Mouse (Mus musculus) stomach, embryonic 16.5 days (tissue): ENCODE results near the gene Mrpl2. TPM values are rescaled to one million over a fixed set of nuclear protein-coding genes. Genes with fewer than 3 reads are reported as not detected.
A peak's percentile ranks its signal among the peaks of the same experiment; 100 is the strongest.

ENCODE experiments used
- ATAC-seq: fragments of 200-750 bp; cut with Nextera tagmentation; 2 replicates; pipeline ENCODE4 v1.8.0; 2017; ENCODE audit warnings: moderate number of reproducible peaks, moderate TSS enrichment; ENCODE audit not compliant: insufficient read depth, low FRiP score
- H3K27ac ChIP-seq: fragments of 300-500 bp; sonication (generic); 2 replicates; pipeline ENCODE4 v1.5.1; 2014; ENCODE audit warnings: low read length
- H3K27me3 ChIP-seq: fragments of 300-500 bp; sonication (generic); 2 replicates; pipeline ENCODE4 v1.6.1; 2014; ENCODE audit warnings: low read length, control low read depth, mixed read lengths; ENCODE audit not compliant: control insufficient read depth, insufficient read depth
- H3K36me3 ChIP-seq: fragments of 300-500 bp; sonication (generic); 2 replicates; pipeline ENCODE4 v1.6.1; 2014; ENCODE audit warnings: low read length; ENCODE audit not compliant: control insufficient read depth, insufficient read depth
- H3K4me1 ChIP-seq: fragments of 300-500 bp; sonication (generic); 2 replicates; pipeline ENCODE4 v1.6.1; 2014; ENCODE audit warnings: low read length, control low read depth, mixed read lengths; ENCODE audit not compliant: control insufficient read depth, insufficient read depth
- H3K4me2 ChIP-seq: fragments of 300-500 bp; sonication (generic); 2 replicates; pipeline ENCODE4 v1.6.1; 2014; ENCODE audit warnings: low read depth, low read length, mixed read lengths
- H3K4me3 ChIP-seq: fragments of 300-500 bp; sonication (generic); replicated peaks from 2 replicates; pipeline ENCODE4 v1.5.1; 2014; ENCODE audit warnings: mild to moderate bottlenecking, low read length
- H3K9ac ChIP-seq: fragments of 300-500 bp; sonication (generic); 2 replicates; pipeline ENCODE4 v1.6.1; 2014; ENCODE audit warnings: low read length
- H3K9me3 ChIP-seq: fragments of 300-500 bp; sonication (generic); replicated peaks from 2 replicates; pipeline ENCODE4 v1.6.1; 2016; ENCODE audit warnings: low read length, control low read depth; ENCODE audit not compliant: control insufficient read depth
- WGBS: fragments of 180-500 bp; shearing (Covaris S2); extraction: QIAGEN DNeasy Blood & Tissue Kit; methylation state at CpG from one replicate; pipeline ENCODE4 v1.1.7; 2014; 5-methylcytosine and 5-hydroxymethylcytosine counted together
- polyA plus RNA-seq: library from polyadenylated mRNA; unstranded; fragments of >200 nt; fragmentation: Nextera tagmentation; extraction: Ambion mirVana; gene quantifications from 2 replicates; pipeline ENCODE4 v1.2.1, GENCODE M21; 2015

The Mrpl2 gene
- polyA plus RNA-seq, 1 experiment from 2014 or later = 99.9 TPM

GRCm38 (mm10) chr17:46639929-46640328, 6.1 kb upstream of the Mrpl2 start:
- Histone ChIP-seq H3K9me3 (no peaks in the 10 kb centered on the region), H3K27me3 (no peaks in the 10 kb centered on the region), H3K9ac (no peak overlapping the region), H3K4me3 (no peak overlapping the region), H3K4me1 (peaks cover 8% of the 10 kb centered on the region; the same call in 1 of the 2 replicates), H3K4me2 (no peak overlapping the region), H3K27ac (no peak overlapping the region), H3K36me3 (peaks cover 9% of the 10 kb centered on the region; the same call in 1 of the 2 replicates)
- no peak for ATAC-seq
- WGBS = 73% methylated on average over 9 of the region's 9 CpGs

- WGBS = 86% methylated on average over 17 of the region's 17 CpGs
- no peak overlapping the region for H3K27ac ChIP-seq
These were observed 4.0 kb upstream of the Mrpl2 start for GRCm38 (mm10) chr17:46642060-46642459.

GRCm38 (mm10) chr17:46644152-46644805, 1.8 kb upstream of the Mrpl2 start:
- WGBS = 79% methylated on average over 12 of the region's 12 CpGs
- Histone ChIP-seq H3K4me1 (peaks cover 16% of the 10 kb centered on the region), H3K4me3 (peak overlapping the region; percentile 88), H3K9ac (peak overlapping the region; percentile 69), H3K9me3 (no peaks in the 10 kb centered on the region), H3K27ac (peak overlapping the region; percentile 82), H3K4me2 (peak overlapping the region; percentile 94), H3K36me3 (0 out of 2 replicates have a peak, but pooled peaks cover 7% of the 10 kb centered on the region), H3K27me3 (no peaks in the 10 kb centered on the region)
- no peak for ATAC-seq

More at GRCm38 (mm10) chr17:46642060-46642459, 4.0 kb upstream of the Mrpl2 start:
- Histone ChIP-seq H3K9ac (no peak overlapping the region), H3K27me3 (no peaks in the 10 kb centered on the region), H3K4me1 (peaks cover 14% of the 10 kb centered on the region), H3K4me2 (no peak overlapping the region), H3K9me3 (no peaks in the 10 kb centered on the region), H3K4me3 (no peak overlapping the region), H3K36me3 (0 out of 2 replicates have a peak, but pooled peaks cover 7% of the 10 kb centered on the region)
- ATAC-seq = no peak

- ATAC-seq = peak; percentile 62
- 0 out of 2 replicates have a peak, but pooled peaks cover 7% of the 10 kb centered on the region for H3K36me3 ChIP-seq
- H3K9me3 ChIP-seq = no peaks in the 10 kb centered on the region
- peaks cover 16% of the 10 kb centered on the region for H3K4me1 ChIP-seq
- 12% methylated on average over 11 of the region's 11 CpGs for WGBS
- H3K4me2 ChIP-seq = peak overlapping the region; percentile 94
- peak overlapping the region; percentile 88 for H3K4me3 ChIP-seq
- peak overlapping the region; percentile 82 for H3K27ac ChIP-seq
- H3K27me3 ChIP-seq = no peaks in the 10 kb centered on the region
- H3K9ac ChIP-seq = peak overlapping the region; percentile 69
These were observed 1.0 kb upstream of the Mrpl2 start for GRCm38 (mm10) chr17:46644916-46645475.

- Histone ChIP-seq H3K4me2 (peak overlapping the region; percentile 78), H3K4me1 (peaks cover 18% of the 10 kb centered on the region), H3K27ac (peak overlapping the region; percentile 80), H3K9me3 (no peaks in the 10 kb centered on the region), H3K36me3 (no peaks in the 10 kb centered on the region), H3K9ac (peak overlapping the region; percentile 87), H3K4me3 (peak overlapping the region; percentile 88), H3K27me3 (no peaks in the 10 kb centered on the region)
- ATAC-seq = peak; percentile 5; the same call in 1 of the 2 replicates
- WGBS = under 1% methylated on average over 19 of the region's 19 CpGs
These were observed 263 bp downstream of the Mrpl2 start for GRCm38 (mm10) chr17:46646322-46646662.

- Histone ChIP-seq H3K4me3 (no peak overlapping the region), H3K36me3 (no peaks in the 10 kb centered on the region), H3K4me2 (0 out of 2 replicates have a peak overlapping the region, but pooled peaks have one; percentile 78), H3K4me1 (peaks cover 28% of the 10 kb centered on the region), H3K9me3 (no peaks in the 10 kb centered on the region), H3K9ac (no peak overlapping the region; the same call in 1 of the 2 replicates), H3K27ac (no peak overlapping the region), H3K27me3 (no peaks in the 10 kb centered on the region)
- 87% methylated on average over 7 of the region's 7 CpGs for WGBS
- no peak for ATAC-seq
These were observed 1.2 kb downstream of the Mrpl2 start for GRCm38 (mm10) chr17:46647279-46647678.

- Histone ChIP-seq H3K36me3 (peaks cover 10% of the 10 kb centered on the region), H3K9ac (no peak overlapping the region), H3K4me1 (peaks cover 30% of the 10 kb centered on the region), H3K9me3 (no peaks in the 10 kb centered on the region), H3K4me2 (no peak overlapping the region), H3K27ac (no peak overlapping the region), H3K4me3 (no peak overlapping the region), H3K27me3 (no peaks in the 10 kb centered on the region)
- 90% methylated on average over 9 of the region's 9 CpGs for WGBS
- no peak for ATAC-seq
These were observed 2.4 kb downstream of the Mrpl2 start for GRCm38 (mm10) chr17:46648436-46648835.

- peak overlapping the region; percentile 89 for H3K9ac ChIP-seq
- H3K9me3 ChIP-seq = no peaks in the 10 kb centered on the region
- peak overlapping the region; percentile 76 for H3K4me2 ChIP-seq
- H3K4me3 ChIP-seq = peak overlapping the region; percentile 75
- no peaks in the 10 kb centered on the region for H3K27me3 ChIP-seq
- H3K36me3 ChIP-seq = peaks cover 23% of the 10 kb centered on the region
- peaks cover 27% of the 10 kb centered on the region for H3K4me1 ChIP-seq
- 33% methylated on average over 15 of the region's 15 CpGs for WGBS
- peak overlapping the region; percentile 97 for H3K27ac ChIP-seq
- no peak for ATAC-seq
These were observed 3.8 kb downstream of the Mrpl2 start for GRCm38 (mm10) chr17:46649811-46650210.

- WGBS = under 1% methylated on average over 58 of the region's 58 CpGs
- Histone ChIP-seq H3K9me3 (no peaks in the 10 kb centered on the region), H3K4me2 (peak within 1 kb of the TSS; percentile 76), H3K4me3 (peak within 1 kb of the TSS; percentile 75), H3K36me3 (peaks cover 23% of the 10 kb centered on the region), H3K27me3 (no peaks in the 10 kb centered on the region), H3K9ac (peak within 1 kb of the TSS; percentile 89), H3K4me1 (peaks cover 22% of the 10 kb centered on the region), H3K27ac (peak within 1 kb of the TSS; percentile 97)
- peak; percentile 94 for ATAC-seq
These were observed 4.4 kb downstream of the Mrpl2 start, which contains the start of gene Cul7 for GRCm38 (mm10) chr17:46650232-46651031. Cul7 (plus strand) TSS chr17:46650337.
